Mouse (Mus musculus) E14TG2a.4 (cell line): ENCODE data around the gene Top3b.

Experiments
- CTCF ChIP-seq: conservative IDR thresholded peaks from 2 replicates; pipeline ENCODE4 v1.5.1; 2014; ENCODE audit warnings: low read length
- POU5F1 ChIP-seq: IDR thresholded peaks from 2 replicates; pipeline ENCODE4 v1.6.1; 2014; ENCODE audit warnings: low read length, borderline replicate concordance

DNA sequence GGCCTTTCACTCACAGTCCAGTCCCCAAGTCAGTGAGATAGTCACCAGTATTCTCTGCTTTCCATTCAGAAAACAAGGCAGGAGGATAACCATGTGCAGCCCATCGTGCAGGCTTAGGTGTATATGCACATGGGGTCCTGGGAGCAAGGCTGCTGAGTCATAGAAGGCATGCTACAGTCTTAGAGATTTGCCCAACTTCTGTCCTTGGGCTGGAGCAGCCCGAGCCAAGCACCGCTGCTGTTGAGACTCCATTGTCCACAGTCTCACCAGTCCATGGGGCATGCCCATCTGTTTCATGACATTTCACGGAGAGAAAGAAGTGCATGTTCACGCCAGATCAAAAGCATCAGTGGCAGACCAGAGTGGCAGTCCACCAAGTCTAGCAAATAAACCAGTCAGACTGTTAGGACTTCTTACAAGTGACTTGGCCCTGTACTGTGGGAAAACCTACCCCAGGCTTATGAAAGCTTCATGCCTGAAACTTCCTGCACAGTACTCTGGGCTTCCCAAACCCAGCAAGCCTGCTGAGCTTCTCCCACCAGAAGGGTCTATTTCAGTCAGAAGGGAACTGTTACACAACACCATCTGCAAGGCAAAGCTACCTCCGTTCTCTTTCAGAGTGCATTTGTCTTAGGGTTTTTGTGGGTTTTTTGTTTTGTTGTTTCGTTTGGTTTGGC, 48.0 kb downstream of the Top3b start:
- TF ChIP-seq CTCF, result no peak
- no peak for TF ChIP-seq POU5F1
